26 mouse cellular contexts compared by ENCODE assay signal in the genomic region with DNA sequence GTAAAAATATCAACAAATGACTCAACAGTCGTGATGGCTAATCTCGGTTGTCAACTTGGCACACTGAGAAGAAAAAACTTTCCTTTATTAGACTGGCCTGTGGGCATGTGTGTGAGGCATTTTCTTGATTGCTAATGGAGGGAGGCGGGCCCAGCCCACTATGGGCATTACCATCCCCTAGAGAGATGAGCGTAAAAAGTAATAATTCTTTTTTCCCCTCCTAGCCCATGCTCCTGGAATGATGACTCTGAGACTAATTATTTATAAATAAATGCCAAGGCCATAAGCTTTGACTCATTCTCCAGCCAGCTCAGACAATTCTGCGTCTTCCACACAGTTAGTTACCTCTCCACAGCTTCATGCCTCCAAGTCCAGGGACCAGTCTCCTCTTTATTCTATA. TPM values are rescaled to one million over a fixed set of nuclear protein-coding genes. Genes with fewer than 3 reads are reported as not detected.
A peak's percentile ranks its signal among the peaks of the same experiment; 100 is the strongest.
DNase-seq lines count a peak whose midpoint lies in the region; ATAC-seq and TF ChIP-seq lines count a peak whose summit lies in the region.
"Had no signal": no experiment of that assay in that cellular context is flagged by ENCODE, and none has a peak within 500 bp of the region (broad histone marks: within the 10 kb centered on the region; RNA-seq: fewer than 3 reads in every experiment).

No protein-coding gene starts in this region.

- 0 out of 2 replicates have a peak, but pooled peaks have one; percentile 29 for ATAC-seq in stomach, postnatal 0 days (ENCODE audit: low FRiP score, low TSS enrichment)
- ATAC-seq in midbrain, embryonic 13.5 days, result no peak
- ATAC-seq: forebrain, embryonic 13.5 days; forebrain, postnatal 0 days; hindbrain, embryonic 16.5 days; intestine, embryonic 15.5 days had no signal

- H3K9ac ChIP-seq in stomach, postnatal 0 days (ENCODE audit: low read length), result no peak overlapping the region
- no peak overlapping the region for H3K9ac ChIP-seq in midbrain, embryonic 13.5 days (replicated peaks)
- H3K9ac ChIP-seq: forebrain, embryonic 13.5 days; forebrain, postnatal 0 days; hindbrain, embryonic 13.5 days; intestine, embryonic 15.5 days had no signal

- no peaks in the 10 kb centered on the region for H3K4me1 ChIP-seq in stomach, postnatal 0 days (replicated peaks; ENCODE audit: control insufficient read depth, insufficient read depth)
- peaks cover 3% of the 10 kb centered on the region; the same call in 1 of the 2 replicates for H3K4me1 ChIP-seq in midbrain, embryonic 13.5 days (replicated peaks)
- H3K4me1 ChIP-seq: hindbrain, embryonic 13.5 days; intestine, embryonic 15.5 days had no signal

- H3K4me3 ChIP-seq in stomach, postnatal 0 days (ENCODE audit: low read depth, low read length), result no peak overlapping the region
- H3K4me3 ChIP-seq in midbrain, embryonic 13.5 days (replicated peaks), result no peak overlapping the region
- H3K4me3 ChIP-seq: forebrain, embryonic 10.5 days; forebrain, embryonic 13.5 days; gastrocnemius, adult 2 months; hindbrain, embryonic 10.5 days; hindbrain, embryonic 13.5 days; intestine, embryonic 15.5 days had no signal

- no peaks in the 10 kb centered on the region for H3K36me3 ChIP-seq in stomach, postnatal 0 days (ENCODE audit: control insufficient read depth, insufficient read depth, low read length)
- H3K36me3 ChIP-seq in midbrain, embryonic 13.5 days, result no peaks in the 10 kb centered on the region
- H3K36me3 ChIP-seq: forebrain, embryonic 10.5 days; G1E; hindbrain, embryonic 10.5 days; hindbrain, embryonic 13.5 days; intestine, embryonic 15.5 days had no signal

- no peak overlapping the region for H3K4me2 ChIP-seq in stomach, postnatal 0 days (replicated peaks; ENCODE audit: low read depth)
- H3K4me2 ChIP-seq in midbrain, embryonic 13.5 days (replicated peaks), result no peak overlapping the region
- H3K4me2 ChIP-seq: forebrain, embryonic 13.5 days; heart, embryonic 11.5 days; hindbrain, embryonic 13.5 days; intestine, embryonic 15.5 days had no signal

- H3K27ac ChIP-seq in stomach, postnatal 0 days (replicated peaks), result no peak overlapping the region
- H3K27ac ChIP-seq in midbrain, embryonic 13.5 days, result no peak overlapping the region
- H3K27ac ChIP-seq: forebrain, embryonic 10.5 days; forebrain, embryonic 13.5 days; gastrocnemius, adult 2 months; hindbrain, embryonic 10.5 days; hindbrain, embryonic 13.5 days; intestine, embryonic 15.5 days had no signal

- no peak for TF ChIP-seq EP300 in stomach, postnatal 0 days (optimal IDR thresholded peaks at IDR 0.05)

- 70% methylated on average over 5 of the region's 5 CpGs for WGBS in stomach, postnatal 0 days
- WGBS in midbrain, embryonic 13.5 days, result 92% methylated on average over 5 of the region's 5 CpGs

- H3K9me3 ChIP-seq in stomach, postnatal 0 days (ENCODE audit: control insufficient read depth, low read length), result no peaks in the 10 kb centered on the region
- no peaks in the 10 kb centered on the region for H3K9me3 ChIP-seq in midbrain, embryonic 13.5 days
- H3K9me3 ChIP-seq: forebrain, embryonic 10.5 days; forebrain, embryonic 13.5 days; G1E; hindbrain, embryonic 10.5 days; hindbrain, embryonic 13.5 days; intestine, embryonic 15.5 days had no signal

- DNase-seq in adrenal gland, adult (ENCODE audit: inconsistent age in 2 of 2, low spot score in 1 of 2), result peak; percentile 70 to 92
- DNase-seq in adrenal gland, adult 18-20 months (ENCODE audit: low spot score in 2 of 2), result no peak
- DNase-seq in 3T3-L1 (ENCODE audit: low read depth, low spot score), result peak; percentile 27
- peak; percentile 55 for DNase-seq in adrenal gland, postnatal 14 days
- DNase-seq in stomach, postnatal 0 days (ENCODE audit: low spot score), result no peak
- DNase-seq in layer of hippocampus, adult 11-12 months (ENCODE audit: low spot score), result no peak
- DNase-seq: B cell, adult 2 months; cerebellum, adult 18-20 months; cerebellum, adult 9-10 months; cerebellum, postnatal 14 days; forebrain, postnatal 0 days; gastrocnemius, adult 2 months; gastrocnemius, postnatal 14 days; heart, adult 11 months; heart, postnatal 36 days; kidney, adult 11 months had no signal

- no peaks in the 10 kb centered on the region for H3K27me3 ChIP-seq in stomach, postnatal 0 days (ENCODE audit: control insufficient read depth, insufficient read depth, low read length)
- H3K27me3 ChIP-seq in midbrain, embryonic 13.5 days, result no peaks in the 10 kb centered on the region
- H3K27me3 ChIP-seq: CH12.LX; forebrain, embryonic 13.5 days; intestine, embryonic 15.5 days had no signal

- no peak for TF ChIP-seq CTCF in stomach, postnatal 0 days (IDR thresholded peaks at IDR 0.05; ENCODE audit: low read depth)

RNA-seq across cellular contexts. Expression of a gene that starts 6.8 kb away (rescaled TPM):
- total RNA-seq in adrenal gland, adult 18-20 months (2021), result 10 to 100 TPM; 49.3 to 58.6 TPM
- 63.9 and 71.4 TPM in 2 replicates for total RNA-seq in adrenal gland, postnatal 14 days (2021)
- 3.7 and 4.0 TPM in 2 replicates for polyA plus RNA-seq in stomach, postnatal 0 days (2015; fragmentation: Nextera tagmentation; extraction: Ambion mirVana)
- polyA plus RNA-seq in midbrain, embryonic 13.5 days (2015; fragmentation: Nextera tagmentation; extraction: Ambion mirVana), result 2.2 and 2.5 TPM in 2 replicates

Comparison
In these comparisons a context has a peak if more than half of its experiments do, and no peak if none do; other contexts are left out.
1. DNase-seq: peak in adrenal gland, adult (2 of 2), 3T3-L1 (single experiment) and adrenal gland, postnatal 14 days (single experiment); none in adrenal gland, adult 18-20 months (0 of 2), stomach, postnatal 0 days (single experiment) and layer of hippocampus, adult 11-12 months (single experiment).